8 mouse cellular contexts compared by ENCODE assay signal in genomic region chr17:33910346-33911051, GRCm38 (mm10). TPM values are rescaled to one million over a fixed set of nuclear protein-coding genes. Genes with fewer than 3 reads are reported as not detected.
DNase-seq lines count a peak whose midpoint lies in the region; ATAC-seq lines count a peak whose summit lies in the region.

No protein-coding gene starts in this region.

- H3K27ac ChIP-seq in kidney, embryonic 16.5 days (ENCODE audit: low read length) = peak overlapping the region; percentile 92
- no peak overlapping the region for H3K27ac ChIP-seq in hindbrain, embryonic 11.5 days (ENCODE audit: low read depth, low read length)
- 0 out of 2 replicates have a peak overlapping the region, but pooled peaks have one; percentile 86 for H3K27ac ChIP-seq in midbrain, embryonic 15.5 days

- no peak for ATAC-seq in kidney, embryonic 16.5 days (ENCODE audit: low FRiP score, low TSS enrichment)
- no peak for ATAC-seq in hindbrain, embryonic 11.5 days (ENCODE audit: low FRiP score)
- ATAC-seq in midbrain, embryonic 15.5 days (replicated peaks) = no peak

- peak overlapping the region; percentile 93 for H3K4me3 ChIP-seq in kidney, embryonic 16.5 days (ENCODE audit: low read length)
- peak overlapping the region; percentile 87 for H3K4me3 ChIP-seq in hindbrain, embryonic 11.5 days (ENCODE audit: low read depth, low read length)
- H3K4me3 ChIP-seq in midbrain, embryonic 15.5 days = peak overlapping the region; percentile 70

- H3K27me3 ChIP-seq in kidney, embryonic 16.5 days (ENCODE audit: insufficient read depth, low read length) = no peaks in the 10 kb centered on the region
- H3K27me3 ChIP-seq in hindbrain, embryonic 11.5 days (ENCODE audit: control insufficient read depth, insufficient read depth, low read length) = no peaks in the 10 kb centered on the region
- no peaks in the 10 kb centered on the region for H3K27me3 ChIP-seq in midbrain, embryonic 15.5 days (replicated peaks)

- WGBS in kidney, embryonic 16.5 days = 51% methylated on average over 11 of the region's 11 CpGs
- WGBS in hindbrain, embryonic 11.5 days = 57% methylated on average over 11 of the region's 11 CpGs
- 49% methylated on average over 11 of the region's 11 CpGs for WGBS in midbrain, embryonic 15.5 days

- peak overlapping the region; percentile 77 for H3K4me2 ChIP-seq in kidney, embryonic 16.5 days (replicated peaks; ENCODE audit: low read depth, low read length)
- H3K4me2 ChIP-seq in hindbrain, embryonic 11.5 days (replicated peaks; ENCODE audit: low read depth, low read length) = peak overlapping the region; percentile 96
- peak overlapping the region; percentile 93 for H3K4me2 ChIP-seq in midbrain, embryonic 15.5 days

- peak overlapping the region; percentile 92 for H3K9ac ChIP-seq in kidney, embryonic 16.5 days (replicated peaks; ENCODE audit: low read length)
- H3K9ac ChIP-seq in hindbrain, embryonic 11.5 days (ENCODE audit: low read depth, low read length) = peak overlapping the region; percentile 87; the same call in 1 of the 2 replicates
- H3K9ac ChIP-seq in midbrain, embryonic 15.5 days = peak overlapping the region; percentile 82

- DNase-seq in kidney, postnatal 10 days = no peak
- DNase-seq in R1 (ENCODE audit: low read depth, low spot score) = peak; percentile 52
- DNase-seq in hindbrain, embryonic 11.5 days (ENCODE audit: low spot score) = no peak
- DNase-seq in gastrocnemius, postnatal 14 days = no peak
- no peak for DNase-seq in testis, postnatal 10 days (ENCODE audit: low spot score)
- no peak for DNase-seq in cerebellum, postnatal 36 days

- intact Hi-C loops in gastrocnemius, postnatal 14 days (cut with DNase I; ENCODE audit: low total_unique reads) = no loop called here

- no peaks in the 10 kb centered on the region for H3K9me3 ChIP-seq in kidney, embryonic 16.5 days (ENCODE audit: low read length)
- no peaks in the 10 kb centered on the region for H3K9me3 ChIP-seq in hindbrain, embryonic 11.5 days (ENCODE audit: control insufficient read depth, low read length)
- no peaks in the 10 kb centered on the region for H3K9me3 ChIP-seq in midbrain, embryonic 15.5 days

- peaks cover 35% of the 10 kb centered on the region for H3K36me3 ChIP-seq in kidney, embryonic 16.5 days (ENCODE audit: insufficient read depth, low read length)
- peaks cover 17% of the 10 kb centered on the region for H3K36me3 ChIP-seq in hindbrain, embryonic 11.5 days (ENCODE audit: control insufficient read depth, insufficient read depth, low read length)
- H3K36me3 ChIP-seq in midbrain, embryonic 15.5 days (replicated peaks) = peaks cover 18% of the 10 kb centered on the region

- H3K4me1 ChIP-seq in kidney, embryonic 16.5 days (ENCODE audit: insufficient read depth, low read length) = peaks cover 42% of the 10 kb centered on the region
- H3K4me1 ChIP-seq in hindbrain, embryonic 11.5 days (replicated peaks; ENCODE audit: control insufficient read depth, insufficient read depth, low read length) = peaks cover 6% of the 10 kb centered on the region
- peaks cover 33% of the 10 kb centered on the region for H3K4me1 ChIP-seq in midbrain, embryonic 15.5 days

RNA-seq across cellular contexts. Expression of gene Daxx, which starts 1.3 kb away (rescaled TPM):
- polyA plus RNA-seq in kidney, embryonic 16.5 days (2015; fragmentation: Nextera tagmentation; extraction: Ambion mirVana) = 59.9 and 60.1 TPM in 2 replicates
- 47.0 and 60.0 TPM in 2 replicates for polyA plus RNA-seq in hindbrain, embryonic 11.5 days (2014; fragmentation: Nextera tagmentation; extraction: Ambion mirVana)
- 59.4 and 61.1 TPM in 2 replicates for polyA plus RNA-seq in midbrain, embryonic 15.5 days (2015; fragmentation: Nextera tagmentation; extraction: Ambion mirVana)
- 10 to 100 TPM; 10.2 to 13.8 TPM for total RNA-seq in gastrocnemius, postnatal 14 days (2021)

RNA-seq across cellular contexts. Expression of gene Tapbp, which starts 5.2 kb away (rescaled TPM):
- 36.1 and 39.2 TPM in 2 replicates for polyA plus RNA-seq in kidney, embryonic 16.5 days (2015; fragmentation: Nextera tagmentation; extraction: Ambion mirVana)
- 14.5 and 16.6 TPM in 2 replicates for polyA plus RNA-seq in hindbrain, embryonic 11.5 days (2014; fragmentation: Nextera tagmentation; extraction: Ambion mirVana)
- polyA plus RNA-seq in midbrain, embryonic 15.5 days (2015; fragmentation: Nextera tagmentation; extraction: Ambion mirVana) = 23.6 and 28.6 TPM in 2 replicates
- 10 to 100 TPM; 32.9 to 35.7 TPM for total RNA-seq in gastrocnemius, postnatal 14 days (2021)

RNA-seq across cellular contexts. Expression of gene Zbtb22, which starts 5.2 kb away (rescaled TPM):
- polyA plus RNA-seq in kidney, embryonic 16.5 days (2015; fragmentation: Nextera tagmentation; extraction: Ambion mirVana) = 20.6 and 20.9 TPM in 2 replicates
- polyA plus RNA-seq in hindbrain, embryonic 11.5 days (2014; fragmentation: Nextera tagmentation; extraction: Ambion mirVana) = 8.1 and 9.3 TPM in 2 replicates
- 18.1 and 18.3 TPM in 2 replicates for polyA plus RNA-seq in midbrain, embryonic 15.5 days (2015; fragmentation: Nextera tagmentation; extraction: Ambion mirVana)
- 10 to 100 TPM; 13.5 to 16.1 TPM for total RNA-seq in gastrocnemius, postnatal 14 days (2021)

RNA-seq across cellular contexts. Expression of gene Platr17, which starts 5.6 kb away (rescaled TPM):
- polyA plus RNA-seq in kidney, embryonic 16.5 days (2015; fragmentation: Nextera tagmentation; extraction: Ambion mirVana) = 0.22 TPM in 1 of 2 replicates, not detected in the other
- 0.86 TPM in 1 of 2 replicates, not detected in the other for polyA plus RNA-seq in hindbrain, embryonic 11.5 days (2014; fragmentation: Nextera tagmentation; extraction: Ambion mirVana)
- polyA plus RNA-seq in midbrain, embryonic 15.5 days (2015; fragmentation: Nextera tagmentation; extraction: Ambion mirVana) = 0.50 and 0.51 TPM in 2 replicates
- total RNA-seq in gastrocnemius, postnatal 14 days (2021) = not detected

RNA-seq across cellular contexts. Expression of gene Rgl2, which starts 18.8 kb away (rescaled TPM):
- polyA plus RNA-seq in kidney, embryonic 16.5 days (2015; fragmentation: Nextera tagmentation; extraction: Ambion mirVana) = 35.9 and 38.0 TPM in 2 replicates
- 32.5 and 32.9 TPM in 2 replicates for polyA plus RNA-seq in hindbrain, embryonic 11.5 days (2014; fragmentation: Nextera tagmentation; extraction: Ambion mirVana)
- 60.9 and 61.1 TPM in 2 replicates for polyA plus RNA-seq in midbrain, embryonic 15.5 days (2015; fragmentation: Nextera tagmentation; extraction: Ambion mirVana)
- total RNA-seq in gastrocnemius, postnatal 14 days (2021) = 10 to 100 TPM; 24.4 to 24.7 TPM
